Mouse (Mus musculus) G1E-ER4 (cell line): Measurements from ENCODE around the gene Mxd1. TPM values are rescaled to one million over a fixed set of nuclear protein-coding genes. Genes with fewer than 3 reads are reported as not detected.

ENCODE experiments used
- GATA1 ChIP-seq: IDR thresholded peaks from one replicate; pipeline ENCODE4 v1.8.0; 2012; ENCODE audit warnings: low read length, inconsistent platforms
- polyA plus RNA-seq: library from polyadenylated mRNA; stranded (reverse); fragments of >175 nt; gene quantifications from 2 replicates; pipeline ENCODE4 v1.2.3, GENCODE M21; 2012

Mxd1 gene
- polyA plus RNA-seq, 1 experiment, result 6.4 TPM

DNA sequence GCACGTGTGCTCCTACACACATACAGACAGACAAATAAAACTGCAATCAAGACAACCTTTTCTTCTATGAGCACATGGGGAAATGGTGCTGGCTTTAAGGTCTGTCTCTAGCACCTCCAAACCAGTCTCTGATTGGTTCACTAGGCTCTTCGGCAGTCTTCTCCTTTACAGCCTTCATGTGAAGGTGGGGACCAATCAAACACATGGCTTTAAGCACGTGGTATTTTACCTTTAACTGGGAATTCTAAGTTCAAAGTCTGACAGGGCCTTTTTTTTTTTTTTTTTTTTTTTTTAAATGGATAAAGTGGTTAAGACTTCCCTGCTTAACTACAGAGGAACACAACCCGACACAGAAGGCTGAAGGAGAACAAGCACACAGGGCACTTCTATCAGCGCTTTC lies 3.9 kb downstream of the Mxd1 start:
- no peak for TF ChIP-seq GATA1

DNA sequence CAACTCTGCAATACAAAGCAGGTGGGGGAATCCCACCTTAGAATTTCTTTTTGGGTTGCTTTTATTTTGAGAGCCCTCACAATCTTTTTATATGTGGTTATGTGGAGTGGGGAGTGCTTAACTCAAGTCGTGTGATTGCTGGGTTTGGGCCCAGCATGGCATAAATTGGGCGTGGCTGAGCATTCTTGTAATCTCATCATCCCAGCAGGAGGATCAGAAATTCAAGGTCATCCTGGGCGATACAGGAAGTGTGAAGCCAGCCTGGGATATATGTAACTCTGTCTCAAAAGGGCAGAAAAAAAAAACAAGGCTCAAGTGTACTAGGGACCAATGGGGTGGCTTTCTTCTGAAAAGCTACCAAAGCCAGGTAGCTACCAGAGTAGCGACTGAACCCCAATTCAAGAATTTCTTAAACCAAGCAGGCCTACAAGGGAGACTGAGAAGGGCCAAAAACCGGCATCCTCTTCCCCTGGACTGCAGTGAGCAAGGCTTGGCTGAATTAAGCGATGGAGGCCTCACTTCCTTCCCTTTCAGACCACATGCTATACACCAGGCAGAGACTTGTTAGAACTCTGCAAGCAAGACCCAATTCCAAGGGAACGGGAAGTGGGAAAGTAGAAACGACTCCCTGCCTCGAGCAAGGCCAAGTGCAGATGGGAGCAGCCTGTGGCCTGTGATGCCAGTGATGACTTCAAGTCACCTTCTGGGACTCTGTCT lies 8.6 kb downstream of the Mxd1 start:
- no peak for TF ChIP-seq GATA1

DNA sequence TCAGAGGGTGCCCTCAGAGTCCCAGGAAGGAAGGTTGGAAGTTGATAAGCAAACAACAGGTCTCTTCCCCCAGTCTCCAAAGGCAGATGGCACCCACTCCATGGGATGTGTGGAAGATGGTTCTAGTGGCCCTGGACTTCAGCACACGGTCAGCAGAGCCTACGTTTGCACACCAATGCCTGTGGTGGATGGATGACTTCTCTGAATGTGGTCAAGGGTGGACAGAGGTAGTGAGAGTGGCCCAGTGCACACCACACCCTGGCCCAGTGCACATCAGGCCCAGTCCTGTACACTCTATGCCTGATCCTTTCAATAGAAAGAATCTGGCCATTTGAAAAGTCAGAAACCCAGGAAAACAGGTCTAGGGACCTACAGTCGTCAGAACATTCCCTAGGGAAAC lies 10.5 kb downstream of the Mxd1 start:
- TF ChIP-seq GATA1, result no peak

DNA sequence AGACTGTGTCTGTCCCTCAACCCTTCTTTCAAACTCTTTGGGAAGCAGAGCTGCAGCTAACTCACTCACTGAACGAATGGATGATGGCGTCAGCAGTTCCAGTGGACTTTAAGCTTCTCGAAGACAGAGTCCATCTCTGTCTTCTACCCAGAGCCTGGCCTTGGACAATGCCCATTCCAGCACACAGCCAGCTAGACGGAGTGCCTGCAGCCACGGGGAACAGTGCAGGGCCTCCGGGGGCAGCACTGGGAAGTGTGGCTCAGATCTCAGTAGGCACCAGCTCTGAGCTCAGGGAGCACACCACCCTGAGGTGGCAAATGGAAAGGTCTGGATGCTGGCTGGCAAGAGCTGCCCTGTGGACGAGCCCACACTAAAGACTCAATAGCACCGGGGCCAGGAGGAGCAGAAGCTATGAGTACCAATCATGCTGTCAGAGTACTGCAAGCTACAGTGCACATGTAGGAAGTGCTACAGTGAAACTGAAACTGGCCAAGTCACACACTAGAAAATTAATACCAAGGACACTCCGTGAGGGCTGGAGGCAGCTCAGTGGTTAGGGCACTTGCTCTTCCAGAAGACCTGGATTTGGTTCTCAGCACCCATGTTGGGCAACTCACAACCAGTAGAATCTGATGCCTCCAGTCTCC lies 14.6 kb downstream of the Mxd1 start:
- TF ChIP-seq GATA1, result no peak

DNA sequence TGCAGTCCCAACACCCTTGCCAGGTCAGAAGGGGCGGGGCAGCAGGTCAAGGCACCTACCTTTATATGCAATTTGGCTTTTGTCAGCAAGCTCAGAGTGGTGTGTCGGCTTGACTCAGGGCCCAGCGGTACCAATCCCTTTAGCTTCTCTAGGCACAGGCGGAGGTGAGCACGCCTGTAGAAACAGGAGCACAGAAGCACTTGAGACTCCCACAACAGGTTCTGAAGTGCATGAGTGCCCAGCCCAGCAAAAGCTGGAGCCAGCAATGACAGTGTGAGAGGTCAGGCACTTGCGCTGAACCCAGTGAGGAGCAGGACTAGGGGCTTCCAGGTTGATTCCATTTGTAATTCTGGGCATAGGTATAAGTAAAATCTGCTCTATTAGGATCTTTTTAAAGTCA lies 15.9 kb downstream of the Mxd1 start:
- TF ChIP-seq GATA1, result no peak

DNA sequence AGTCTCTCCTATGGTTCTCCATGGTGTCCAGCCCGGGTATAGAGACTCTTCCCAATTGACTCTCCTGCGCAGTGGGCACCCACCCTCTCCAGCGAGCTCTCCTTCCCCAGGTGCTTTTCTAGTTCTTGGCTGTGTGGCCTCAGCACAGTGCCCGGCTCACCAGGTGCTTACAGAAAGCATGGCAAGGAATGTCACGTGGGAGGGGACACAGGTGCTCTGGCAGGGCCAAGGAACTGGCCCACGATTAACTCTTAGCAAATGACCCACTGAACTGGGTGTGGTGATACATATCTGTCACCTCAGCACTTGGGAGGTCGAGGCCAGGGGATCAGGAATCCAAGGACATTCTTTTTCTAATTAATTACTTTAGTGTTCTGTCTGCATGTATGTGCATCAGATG lies 22.8 kb downstream of the Mxd1 start:
- no peak for TF ChIP-seq GATA1

DNA sequence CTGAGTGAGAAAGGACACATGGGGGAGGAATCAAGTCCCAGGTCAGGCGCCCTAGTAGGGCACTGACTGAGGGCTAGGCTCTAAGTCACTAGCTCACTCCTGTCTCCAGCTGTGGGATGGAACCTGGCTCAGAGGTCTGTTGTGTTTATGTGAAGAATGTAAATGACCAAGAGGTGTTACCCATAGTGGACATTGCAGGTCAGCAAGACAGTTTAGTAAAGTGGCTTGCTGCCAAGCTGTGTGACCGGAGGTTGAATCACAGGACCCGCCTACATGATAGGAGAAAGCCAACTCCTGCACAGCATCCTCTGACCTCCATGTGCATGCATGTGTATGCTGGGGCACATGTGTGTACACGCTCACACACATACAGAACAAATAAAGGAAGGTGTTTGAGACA lies 23.4 kb downstream of the Mxd1 start:
- TF ChIP-seq GATA1, result no peak

DNA sequence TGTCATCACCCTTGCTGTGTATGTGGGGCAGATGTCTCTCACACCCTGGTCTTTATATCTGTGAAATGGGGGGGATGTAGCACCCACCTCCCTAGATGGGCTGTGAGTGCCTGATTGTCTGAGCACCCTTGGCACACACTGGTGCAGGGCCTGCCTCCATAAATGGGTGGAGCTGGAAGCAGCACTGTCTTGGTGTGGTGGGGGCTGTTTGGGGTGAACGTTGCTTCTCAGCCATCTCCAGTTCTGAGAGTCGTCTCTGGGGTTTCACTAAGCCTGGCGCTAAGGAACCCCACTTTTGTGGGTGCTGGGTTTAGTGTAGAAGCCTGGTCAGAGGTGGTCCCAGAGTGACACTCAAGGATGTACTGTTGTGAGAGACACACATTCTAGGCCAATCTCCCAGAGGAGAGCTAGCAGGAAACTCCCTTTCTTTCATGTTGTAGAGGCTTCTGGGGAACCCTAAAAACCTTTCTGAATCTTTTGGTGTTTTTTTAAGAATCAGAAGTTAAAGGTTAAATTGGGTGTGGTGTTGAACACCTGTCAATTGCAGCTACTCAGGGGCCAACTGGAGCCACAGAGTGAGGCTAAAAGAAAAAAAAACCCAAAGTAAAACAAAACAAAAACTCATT lies 24.1 kb downstream of the Mxd1 start:
- TF ChIP-seq GATA1, result no peak

DNA sequence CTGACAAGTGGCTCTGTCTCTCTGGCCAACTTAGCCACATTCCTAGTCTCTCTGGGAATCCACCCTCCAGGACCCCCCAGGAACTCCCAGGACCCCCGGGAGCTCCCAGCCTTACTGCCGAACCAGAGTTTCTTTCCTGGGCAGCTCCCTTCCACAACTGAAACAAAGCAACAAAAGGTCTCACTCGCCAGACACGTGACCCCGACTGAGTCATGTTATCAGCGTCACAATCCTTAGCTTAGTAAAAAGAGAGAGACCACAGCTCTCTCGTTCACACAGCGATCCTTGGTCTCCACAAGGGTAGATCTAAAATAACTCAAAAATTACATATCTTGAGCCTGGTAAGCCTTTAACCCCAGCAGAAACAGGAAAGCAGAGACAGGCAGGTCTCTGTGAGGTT lies 27.2 kb downstream of the Mxd1 start:
- TF ChIP-seq GATA1, result no peak

DNA sequence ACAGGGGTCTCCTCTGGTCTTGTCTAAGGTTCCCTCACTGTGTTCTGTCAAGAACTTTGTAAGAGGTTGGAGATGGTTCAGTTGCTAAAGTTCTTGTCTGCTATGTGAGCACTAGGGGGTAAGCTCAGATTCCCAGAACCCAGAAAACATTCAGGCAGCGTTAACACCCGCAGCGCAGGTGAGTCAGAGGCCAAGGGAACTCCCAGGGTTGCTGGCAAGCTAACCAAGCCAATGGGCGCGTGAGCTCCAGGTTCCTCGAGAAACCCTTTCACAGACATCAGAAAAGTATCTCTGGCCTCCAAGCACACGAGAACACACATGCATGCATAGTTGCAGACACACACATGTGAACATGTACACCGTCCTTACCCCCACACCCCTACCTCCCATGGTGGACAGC lies 28.2 kb downstream of the Mxd1 start:
- no peak for TF ChIP-seq GATA1

DNA sequence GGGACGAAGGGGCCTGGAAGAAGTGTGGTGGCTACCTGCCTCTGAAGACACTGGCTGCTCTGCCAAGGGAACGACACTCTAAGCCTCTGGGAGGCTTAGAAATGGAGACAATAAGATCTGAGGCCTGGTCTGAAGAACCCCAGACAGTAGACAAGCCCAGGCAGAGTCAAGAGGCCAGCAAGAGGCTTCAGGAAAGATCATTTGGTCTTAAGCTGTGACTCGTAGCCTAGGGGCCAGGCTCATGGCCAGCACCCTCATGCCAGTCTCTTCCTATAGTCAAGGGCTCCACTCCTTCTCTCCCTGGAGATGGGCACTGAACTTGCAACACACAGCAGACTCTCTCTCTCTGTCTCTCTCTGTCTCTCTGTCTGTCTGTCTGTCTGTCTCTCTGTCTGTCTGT lies 28.8 kb downstream of the Mxd1 start:
- TF ChIP-seq GATA1, result no peak

DNA sequence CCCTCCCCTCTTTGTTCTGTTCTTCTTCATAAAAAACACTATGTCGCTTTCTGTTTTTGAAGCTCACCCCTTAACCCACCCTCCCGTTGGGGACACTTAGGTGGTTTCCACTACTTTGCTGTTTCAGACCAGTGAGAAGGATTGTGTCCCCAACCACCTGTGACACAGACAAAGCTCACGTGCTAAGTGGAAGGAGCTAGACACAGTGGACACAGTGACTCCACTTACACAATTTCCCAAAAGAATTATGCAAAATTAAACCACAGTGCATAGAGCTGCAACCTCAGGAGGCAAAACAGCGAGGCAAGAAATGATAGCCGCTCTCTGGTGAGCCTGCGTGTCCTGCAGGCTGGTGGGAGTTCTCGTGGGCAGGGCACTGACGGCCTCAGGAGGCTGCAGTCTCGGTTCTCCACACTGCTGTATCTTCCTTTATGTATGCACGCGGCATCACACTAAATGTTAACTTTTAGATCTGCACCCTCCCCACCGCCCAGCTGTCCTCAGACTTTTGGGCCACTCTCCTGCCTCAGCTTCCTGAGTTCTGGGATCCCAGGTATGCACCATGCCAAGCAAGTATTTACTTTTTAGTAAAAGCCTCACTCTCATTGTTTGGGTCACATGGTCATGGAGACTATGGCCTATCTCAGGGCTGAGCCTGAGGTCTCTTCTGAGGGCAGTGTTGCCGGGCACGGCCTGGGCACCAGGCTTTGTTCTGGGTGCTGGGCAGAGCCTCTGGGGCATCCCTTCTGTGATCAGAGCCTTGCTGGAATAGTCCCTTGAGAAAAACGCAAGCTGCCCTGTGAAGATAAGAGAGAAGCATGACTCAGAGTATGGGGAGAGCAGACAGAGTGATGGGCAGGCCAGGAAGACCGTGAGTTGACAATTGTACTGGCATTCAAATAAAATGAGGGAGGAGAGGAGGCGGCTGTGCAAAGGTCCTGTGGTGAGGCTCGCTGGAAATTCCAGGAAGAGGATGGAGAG lies 29.5 kb downstream of the Mxd1 start:
- no peak for TF ChIP-seq GATA1

DNA sequence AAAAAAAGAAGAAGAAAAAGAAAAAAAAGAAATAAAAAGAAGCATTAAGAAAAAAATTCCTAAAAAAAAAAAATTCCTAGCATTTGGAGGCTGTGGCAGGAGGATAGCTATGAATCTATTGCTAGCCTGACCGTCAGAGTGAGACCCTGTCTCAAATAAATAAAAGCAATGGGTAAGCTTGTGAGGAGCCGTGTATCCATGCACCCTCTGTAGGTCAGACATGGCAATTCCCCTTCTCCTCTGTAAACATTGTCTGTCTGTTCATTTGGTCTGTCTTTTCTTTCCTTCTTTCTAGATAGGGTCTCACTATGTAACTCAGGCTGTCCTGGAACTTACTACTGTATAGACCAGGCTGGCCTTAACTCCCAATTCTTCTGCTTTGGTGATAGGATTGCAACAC lies 30.5 kb downstream of the Mxd1 start:
- no peak for TF ChIP-seq GATA1

DNA sequence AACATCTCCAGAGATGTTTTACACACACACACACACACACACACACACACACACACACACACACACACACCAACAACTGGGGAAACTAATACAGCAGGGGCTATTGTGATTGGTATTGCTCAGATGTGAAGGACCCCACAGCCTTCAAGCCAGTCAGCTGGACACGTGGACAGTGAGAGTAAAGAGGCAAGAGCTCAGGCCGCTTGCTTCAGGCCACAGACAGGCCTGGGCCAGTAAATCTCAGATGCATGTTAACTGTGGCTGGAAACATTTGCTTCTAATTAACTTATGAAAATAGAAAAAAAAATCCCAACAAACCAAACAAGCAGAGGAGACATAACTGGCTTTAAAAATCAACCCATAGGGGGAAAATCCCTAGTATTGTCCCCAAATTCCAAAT lies 31.1 kb downstream of the Mxd1 start:
- no peak for TF ChIP-seq GATA1

DNA sequence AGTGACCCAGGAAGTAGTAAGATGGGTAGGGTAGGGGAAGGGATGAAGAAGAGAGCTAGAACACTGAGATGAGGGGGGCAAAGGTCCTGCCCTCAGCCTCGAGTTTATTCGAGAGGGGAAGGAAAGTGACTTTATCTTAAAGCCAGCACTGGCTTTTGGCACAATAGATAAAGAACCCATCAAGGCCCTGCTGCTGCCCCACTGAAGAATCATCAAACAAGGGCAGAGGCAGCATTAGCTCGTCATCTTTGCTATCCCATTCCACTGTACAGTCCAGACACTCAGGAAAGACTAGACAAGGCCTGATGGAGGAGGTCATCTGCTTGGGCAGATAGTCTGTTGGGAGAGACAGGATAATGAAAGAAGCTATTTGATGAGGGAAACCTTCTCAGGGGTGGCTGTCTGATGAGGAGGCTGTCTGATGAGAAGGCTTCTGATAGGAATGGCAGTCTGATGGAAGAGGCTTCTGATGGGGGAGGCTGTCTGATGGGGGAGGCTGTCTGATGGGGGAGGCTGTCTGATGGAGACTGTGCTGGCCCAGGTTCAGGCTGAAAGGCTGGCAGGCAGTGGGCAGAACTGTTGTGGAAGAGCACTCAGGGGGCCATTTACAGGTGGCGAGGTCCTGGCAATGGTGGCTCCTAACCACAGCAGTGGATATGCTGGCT lies 31.7 kb downstream of the Mxd1 start:
- peak; percentile 45 for TF ChIP-seq GATA1
